Mouse (Mus musculus) adrenal gland, adult 2 months (tissue): ENCODE results near the gene Gm2244. TPM values are rescaled to one million over a fixed set of nuclear protein-coding genes. Genes with fewer than 3 reads are reported as not detected.
"Not testable (repeated sequence)": the region's sequence is repeated elsewhere in the genome, so short reads cannot be mapped to it uniquely, and the experiment has no call there.

ENCODE experiments used
- DNase-seq: peaks from one replicate; pipeline ENCODE4 v3.0.0; 2021
- long read RNA-seq: library from polyadenylated mRNA; stranded (forward); transcript quantifications from one replicate; pipeline ENCODE4 v2.0.0, GENCODE M21; 2021
- polyA plus RNA-seq: library from polyadenylated mRNA; depleted of rRNA; stranded (reverse); fragments of >200 nt; gene quantifications from 2 replicates; pipeline ENCODE4 v1.2.3, GENCODE M21; 2012; rRNA removed
- total RNA-seq, 2 experiments: library from RNA; stranded (reverse); gene quantifications; 2 replicates each; pipeline ENCODE4 v1.2.3; 2021

Gm2244 gene
- total RNA-seq (not detected), polyA plus RNA-seq (not detected in 2 replicates)
- long read RNA-seq: 0 reads

DNA sequence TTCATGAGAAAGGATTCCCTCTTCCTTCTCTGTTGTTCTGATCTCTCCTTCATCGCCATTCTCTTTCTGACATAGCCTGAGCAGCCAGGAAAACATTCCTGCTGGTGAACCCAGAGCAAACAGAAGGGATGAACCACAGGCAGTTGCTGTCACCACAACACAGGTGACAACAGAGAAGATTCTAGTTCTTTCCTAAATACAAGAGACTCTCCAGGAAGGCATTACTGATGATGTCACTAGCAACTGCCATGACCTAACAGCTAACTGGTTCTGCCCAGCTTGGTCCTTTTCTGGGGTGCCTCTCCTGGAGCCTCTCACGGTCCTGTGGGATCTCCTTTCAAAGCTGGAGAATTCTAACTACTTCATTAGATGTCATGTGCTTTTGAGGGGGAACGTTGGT, at the start of gene Gm2244:
Gm2244 (minus strand) TSS at position 101 of the 400 bp plus-strand sequence.
- not testable (repeated sequence) for DNase-seq

DNA sequence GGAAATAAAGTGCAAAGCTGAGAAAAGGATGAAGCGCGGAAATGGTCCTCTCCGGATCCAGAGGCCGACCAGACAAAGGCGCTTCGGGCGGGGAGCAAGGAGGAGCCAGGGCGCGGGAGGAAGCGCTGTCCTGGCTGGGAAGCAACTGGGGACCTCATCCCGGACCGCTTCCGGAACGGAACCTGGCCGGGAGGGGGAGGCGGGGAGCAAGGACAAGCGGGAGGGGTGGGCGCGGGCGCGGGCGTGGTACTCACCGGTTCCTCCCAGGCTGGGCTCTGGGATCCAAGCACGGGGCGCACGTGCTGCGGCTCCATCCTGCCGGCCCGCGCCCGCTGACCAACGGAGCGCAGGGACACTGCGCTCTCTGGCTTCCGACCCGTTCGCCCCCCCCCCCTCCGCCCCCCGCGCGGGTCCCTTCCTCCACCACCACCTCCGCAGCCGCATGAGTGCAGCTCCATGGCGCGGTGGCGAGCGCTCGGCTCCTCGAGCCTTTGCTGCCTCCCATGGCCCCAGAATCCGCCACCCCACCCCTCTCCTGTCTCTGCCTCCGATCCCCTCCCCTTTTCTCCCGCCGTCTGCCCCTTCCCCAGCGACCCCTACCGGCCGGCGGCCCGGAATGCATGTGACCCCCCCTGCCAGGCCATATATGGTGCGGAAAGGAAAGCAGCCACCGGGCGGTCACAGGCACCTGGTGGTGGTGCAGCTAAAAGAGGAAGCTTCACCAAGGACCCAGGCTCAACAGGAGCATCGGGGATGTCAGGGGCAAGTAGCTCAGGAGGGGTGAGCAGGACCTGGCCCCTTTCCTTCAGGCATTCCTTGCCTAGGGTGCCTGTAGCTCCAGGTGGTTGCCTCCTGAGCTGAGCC, 35.3 kb upstream of the Gm2244 start, which contains the start of gene Gm2237:
Gm2237 (minus strand) TSS at position 332 of the 864 bp plus-strand sequence.
- DNase-seq: peak; percentile 57

Other genes with a start within 250 kb of the Gm2244 start
- not detected for gene Gm21738, start 131.0 kb downstream of the Gm2244 start, total RNA-seq
- gene Gm21738, start 131.0 kb downstream of the Gm2244 start, polyA plus RNA-seq: not detected in 2 replicates
- gene Gm2237, start 35.2 kb upstream of the Gm2244 start, total RNA-seq: under 1 TPM; 0.61 to 0.69 TPM
- gene Gm2237, start 35.2 kb upstream of the Gm2244 start, polyA plus RNA-seq: 0.06 and 0.17 TPM in 2 replicates
- gene Gm5458, start 52.6 kb upstream of the Gm2244 start, total RNA-seq: not detected
- gene Gm5458, start 52.6 kb upstream of the Gm2244 start, polyA plus RNA-seq: not detected in 2 replicates
- gene Nid2, start 201.3 kb upstream of the Gm2244 start, total RNA-seq: 10 to 100 TPM; 10.8 to 14.9 TPM
- gene Nid2, start 201.3 kb upstream of the Gm2244 start, polyA plus RNA-seq: 13.4 and 16.6 TPM in 2 replicates